Mouse (Mus musculus) liver, embryonic 14.5 days (tissue): ENCODE results near the gene Magohb.

Source experiments
- CTCF ChIP-seq: IDR thresholded peaks from 2 replicates; pipeline ENCODE4 v1.5.1; 2016; ENCODE audit warnings: antibody characterized with exemption, low read depth, control low read depth
- EP300 ChIP-seq: IDR thresholded peaks from 2 replicates; pipeline ENCODE4 v1.6.1; 2016; ENCODE audit warnings: antibody characterized with exemption, low read depth

DNA sequence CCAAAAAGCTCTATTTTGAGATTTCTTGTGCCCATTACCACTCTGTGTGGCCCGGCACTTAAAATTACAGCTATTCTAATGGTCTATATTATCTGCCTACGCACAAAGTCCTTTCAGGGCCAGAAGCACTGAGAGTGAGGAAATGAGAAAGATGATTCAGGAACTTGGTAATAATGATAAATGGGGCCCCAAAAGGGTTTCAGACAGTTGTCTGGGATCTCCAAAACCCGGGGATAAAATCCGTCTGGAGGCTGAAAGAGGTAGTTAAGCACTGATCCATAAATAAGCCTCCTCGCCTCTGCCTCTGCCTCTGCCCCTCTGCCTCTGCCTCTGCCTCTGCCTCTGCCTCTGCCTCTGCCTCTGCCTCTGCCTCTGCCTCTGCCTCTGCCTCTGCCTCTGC, 28.9 kb downstream of the Magohb start:
- TF ChIP-seq CTCF (no peak), EP300 (no peak)
